Mouse (Mus musculus) ES-E14 (cell line): Measurements from ENCODE around the gene Gtf2ird1.
"Not testable (repeated sequence)": the region's sequence is repeated elsewhere in the genome, so short reads cannot be mapped to it uniquely, and the experiment has no call there.

ENCODE experiments used
- CHD2 ChIP-seq: IDR thresholded peaks from 2 replicates; pipeline ENCODE4 v1.6.1; 2014; ENCODE audit warnings: mild to moderate bottlenecking, low read depth, low read length, inconsistent platforms
- HCFC1 ChIP-seq: IDR thresholded peaks from 2 replicates; pipeline ENCODE4 v1.6.1; 2012; ENCODE audit warnings: low read length, inconsistent platforms, borderline replicate concordance; ENCODE audit not compliant: insufficient read depth
- MAFK ChIP-seq: IDR thresholded peaks from 2 replicates; pipeline ENCODE4 v1.6.1; 2014; ENCODE audit warnings: mild to moderate bottlenecking, low read depth, low read length, inconsistent platforms; ENCODE audit not compliant: insufficient read depth
- ZC3H11A ChIP-seq: IDR thresholded peaks from 2 replicates; pipeline ENCODE4 v1.6.1; 2012; ENCODE audit warnings: low read depth, mild to moderate bottlenecking, inconsistent platforms, low read length, borderline replicate concordance
- ZNF384 ChIP-seq: IDR thresholded peaks from 2 replicates; pipeline ENCODE4 v1.6.1; 2012; ENCODE audit warnings: low read depth, low read length, inconsistent platforms

GRCm38 (mm10) chr5:134343530-134343929 is 113.0 kb downstream of the Gtf2ird1 start:
- TF ChIP-seq HCFC1, CHD2, ZC3H11A, MAFK: not testable (repeated sequence)
- TF ChIP-seq ZNF384, result peak; percentile 73
